Mouse (Mus musculus) kidney, adult 18-20 months (tissue): ENCODE results near the gene Atf2.
"Not testable (repeated sequence)": the region's sequence is repeated elsewhere in the genome, so short reads cannot be mapped to it uniquely, and the experiment has no call there.

Source experiments
- DNase-seq: peaks from one replicate; pipeline ENCODE4 v3.0.0; 2021

Atf2 gene

GRCm38 (mm10) chr2:73892464-73893296 is at the start of gene Atf2:
Atf2 (minus strand) TSS chr2:73892639.
- DNase-seq, result peak; percentile 99

- no peak for DNase-seq
These were observed 48.8 kb upstream of the Atf2 start for GRCm38 (mm10) chr2:73941281-73941680.

- no peak for DNase-seq
These were observed 48.0 kb upstream of the Atf2 start for GRCm38 (mm10) chr2:73940471-73940870.

- DNase-seq, result peak; percentile 42
These were observed 46.5 kb upstream of the Atf2 start for GRCm38 (mm10) chr2:73938896-73939295.

GRCm38 (mm10) chr2:73932676-73933313 is 40.4 kb upstream of the Atf2 start:
- no peak for DNase-seq

GRCm38 (mm10) chr2:73927711-73928110 is 35.3 kb upstream of the Atf2 start:
- DNase-seq, result no peak

GRCm38 (mm10) chr2:73925539-73925938 is 33.1 kb upstream of the Atf2 start:
- DNase-seq, result no peak

- DNase-seq, result peak; percentile 72
These were observed 32.6 kb upstream of the Atf2 start for GRCm38 (mm10) chr2:73925089-73925488.

- DNase-seq, result no peak
These were observed 27.2 kb upstream of the Atf2 start for GRCm38 (mm10) chr2:73919642-73920041.

- DNase-seq, result no peak
These were observed 19.8 kb upstream of the Atf2 start for GRCm38 (mm10) chr2:73912264-73912663.

- DNase-seq, result peak; percentile 93
These were observed 18.8 kb upstream of the Atf2 start, which contains the start of gene Atp5g3 for GRCm38 (mm10) chr2:73911175-73911700. Atp5g3 (minus strand) TSS chr2:73911326.

GRCm38 (mm10) chr2:73910571-73911174 is 18.2 kb upstream of the Atf2 start:
- peak; percentile 68 for DNase-seq

GRCm38 (mm10) chr2:73909116-73909515 is 16.7 kb upstream of the Atf2 start:
- no peak for DNase-seq

GRCm38 (mm10) chr2:73904679-73905078 is 12.2 kb upstream of the Atf2 start:
- not testable (repeated sequence) for DNase-seq

- no peak for DNase-seq
These were observed 11.1 kb upstream of the Atf2 start for GRCm38 (mm10) chr2:73903536-73903935.

- not testable (repeated sequence) for DNase-seq
These were observed 9.9 kb upstream of the Atf2 start for GRCm38 (mm10) chr2:73902328-73902727.

GRCm38 (mm10) chr2:73901169-73901568 is 8.7 kb upstream of the Atf2 start:
- no peak for DNase-seq

- no peak for DNase-seq
These were observed 7.9 kb upstream of the Atf2 start for GRCm38 (mm10) chr2:73900364-73900763.

- not testable (repeated sequence) for DNase-seq
These were observed 4.5 kb upstream of the Atf2 start for GRCm38 (mm10) chr2:73896919-73897318.

- no peak for DNase-seq
These were observed 1.2 kb upstream of the Atf2 start for GRCm38 (mm10) chr2:73893473-73894270.

GRCm38 (mm10) chr2:73891701-73892463 is 557 bp downstream of the Atf2 start:
- no peak for DNase-seq

GRCm38 (mm10) chr2:73885997-73886396 is 6.4 kb downstream of the Atf2 start:
- DNase-seq, result no peak
